Mouse (Mus musculus) neural tube, embryonic 10.5 days (tissue): Measurements from ENCODE around the gene Dctn2.

Experiments
- DNase-seq: peaks from one replicate; pipeline ENCODE4 v3.0.0-alpha.2; 2017; ENCODE audit warnings: low spot score; ENCODE audit errors: extremely low spot score

Gene Dctn2

DNA sequence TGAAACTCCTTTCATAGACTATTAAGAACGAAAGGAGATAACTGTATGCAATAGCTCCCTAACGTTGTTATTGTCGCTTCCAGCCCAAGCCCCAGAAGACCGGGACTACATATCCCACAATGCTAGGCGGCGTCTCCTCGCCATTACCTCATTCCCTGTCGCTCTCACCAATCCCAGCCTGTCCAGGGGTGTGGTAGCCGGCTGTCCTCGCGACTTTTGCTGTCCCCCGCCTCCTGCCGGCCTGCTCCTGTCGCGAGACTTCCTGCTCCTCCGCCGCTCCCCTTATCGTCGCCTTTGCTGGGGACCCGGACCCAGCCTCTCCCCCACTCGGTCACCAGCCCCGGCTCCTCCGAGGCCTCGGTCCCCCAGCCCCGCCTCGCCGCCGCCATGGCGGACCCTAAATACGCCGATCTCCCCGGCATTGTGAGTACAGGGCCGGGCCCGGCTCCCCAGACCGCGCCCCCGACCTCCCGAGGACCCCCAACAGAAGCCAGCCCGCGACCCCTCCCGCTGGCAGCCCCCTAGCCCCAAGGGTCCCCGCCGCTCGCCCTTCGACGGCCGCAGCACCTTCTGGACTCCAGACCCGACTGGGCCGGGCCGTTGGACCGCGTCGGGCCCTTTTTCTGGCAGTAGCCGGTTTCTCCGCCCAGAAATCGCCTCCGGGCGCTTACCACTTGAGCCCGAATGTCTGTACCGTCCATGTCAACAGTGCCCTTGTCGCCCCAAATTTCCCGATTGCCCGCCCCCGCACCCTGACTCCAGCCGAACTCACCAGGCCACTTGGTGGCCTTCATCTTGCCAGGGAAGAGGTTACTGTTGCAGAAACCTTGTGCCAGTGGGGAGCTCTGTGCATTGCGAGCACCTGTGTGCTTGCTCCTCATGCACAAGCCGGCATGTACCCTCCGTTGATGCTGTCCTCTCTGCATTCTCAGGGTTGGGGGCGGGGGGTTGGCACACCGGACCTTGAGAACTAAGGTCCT lies at the start of gene Dctn2:
Gene Dctn2, plus strand, starts transcription at position 257 of the 980 bp plus-strand sequence.
- peak; percentile 91 for DNase-seq

DNA sequence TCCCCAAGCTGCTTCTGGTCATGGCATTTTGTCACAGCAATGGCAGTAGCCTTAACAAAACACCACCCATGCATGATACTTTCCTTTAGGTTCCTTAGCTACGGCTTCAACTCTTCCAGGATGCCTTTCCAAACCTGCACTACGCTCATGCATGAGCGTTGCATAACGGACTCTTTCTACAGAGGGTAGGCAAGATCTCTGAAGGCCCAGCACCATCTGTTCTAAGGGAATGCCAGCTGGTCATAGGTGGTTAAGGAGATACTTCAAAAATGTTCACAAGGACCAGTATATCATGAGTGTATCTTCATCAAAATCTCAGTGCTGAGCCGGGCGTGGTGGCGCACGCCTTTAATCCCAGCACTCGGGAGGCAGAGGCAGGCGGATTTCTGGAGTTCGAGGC lies 49.7 kb upstream of the Dctn2 start:
- no peak for DNase-seq

DNA sequence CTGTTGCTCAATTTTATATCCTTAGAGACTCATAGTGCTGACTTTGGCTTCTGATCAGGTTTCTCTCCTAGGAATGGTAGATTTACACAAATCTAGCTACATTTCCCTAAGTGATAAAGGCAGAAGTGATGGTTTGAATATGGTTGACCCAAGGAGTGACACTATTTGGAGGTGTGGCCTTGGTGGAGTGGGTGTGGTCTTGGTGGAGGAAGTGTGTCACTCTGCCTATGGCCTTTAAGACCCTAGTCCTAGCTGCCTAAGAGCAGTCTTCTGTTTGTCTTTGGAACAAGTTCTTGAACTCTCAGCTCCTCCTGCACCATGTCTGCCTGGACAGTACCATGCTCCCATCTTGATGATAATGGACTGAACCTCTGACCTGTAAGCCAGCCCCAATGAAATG lies 49.0 kb upstream of the Dctn2 start:
- no peak for DNase-seq

DNA sequence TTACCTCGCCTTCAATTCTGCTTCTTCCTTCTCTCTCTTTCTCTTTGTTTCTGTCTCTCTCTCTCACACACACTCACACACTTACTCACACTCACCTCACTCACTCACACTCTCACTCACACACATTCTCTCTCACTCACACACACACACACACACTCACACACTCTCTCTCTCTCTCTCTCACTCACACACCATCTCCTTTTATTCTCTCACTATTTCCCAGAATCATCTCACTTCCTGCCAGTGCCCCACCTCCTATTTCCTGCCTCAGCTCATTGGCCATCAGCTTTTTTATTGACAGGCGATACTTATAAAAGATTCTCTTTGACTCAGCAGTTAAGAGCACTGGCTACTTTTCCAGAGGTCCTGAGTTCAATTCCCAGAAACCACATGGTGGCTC lies 47.8 kb upstream of the Dctn2 start:
- DNase-seq, result no peak

DNA sequence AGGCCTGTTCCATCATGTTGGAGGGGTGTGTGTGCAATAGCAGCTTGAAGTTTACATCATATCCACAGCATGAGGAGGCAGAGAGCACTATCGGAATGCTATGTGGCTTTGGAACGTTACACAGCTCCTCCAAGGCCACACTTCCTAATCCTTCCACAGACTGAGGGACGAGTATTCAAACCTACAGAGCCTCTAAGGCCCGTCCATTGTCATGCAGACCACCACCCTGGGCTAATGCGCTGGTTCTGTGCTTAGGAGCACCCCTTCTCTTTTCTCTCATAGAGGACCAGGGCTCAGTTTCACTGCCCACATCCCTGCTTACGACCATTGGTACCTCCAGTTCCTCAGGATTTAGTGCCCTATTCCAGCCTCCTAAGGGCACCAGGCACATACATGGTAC lies 41.0 kb upstream of the Dctn2 start:
- no peak for DNase-seq

DNA sequence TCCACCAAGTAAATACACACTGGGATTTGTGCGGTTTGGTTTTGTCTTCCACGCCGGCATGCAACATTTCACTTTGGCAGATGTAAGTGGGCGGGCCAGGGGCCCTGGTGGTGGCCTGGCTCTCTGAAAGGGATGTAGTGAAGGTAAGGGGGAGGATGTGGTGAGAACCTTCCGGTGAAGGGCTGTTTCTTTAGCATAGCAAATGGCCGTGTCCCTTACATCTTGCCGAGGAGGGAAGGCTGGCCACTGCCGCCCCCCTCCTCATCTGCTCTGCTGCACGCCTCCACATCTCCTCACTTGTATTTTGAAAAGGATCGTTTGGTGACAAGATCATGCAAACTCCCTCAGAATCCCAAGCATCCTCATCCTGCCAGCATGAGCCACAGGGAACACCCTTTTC lies 40.4 kb upstream of the Dctn2 start:
- no peak for DNase-seq

DNA sequence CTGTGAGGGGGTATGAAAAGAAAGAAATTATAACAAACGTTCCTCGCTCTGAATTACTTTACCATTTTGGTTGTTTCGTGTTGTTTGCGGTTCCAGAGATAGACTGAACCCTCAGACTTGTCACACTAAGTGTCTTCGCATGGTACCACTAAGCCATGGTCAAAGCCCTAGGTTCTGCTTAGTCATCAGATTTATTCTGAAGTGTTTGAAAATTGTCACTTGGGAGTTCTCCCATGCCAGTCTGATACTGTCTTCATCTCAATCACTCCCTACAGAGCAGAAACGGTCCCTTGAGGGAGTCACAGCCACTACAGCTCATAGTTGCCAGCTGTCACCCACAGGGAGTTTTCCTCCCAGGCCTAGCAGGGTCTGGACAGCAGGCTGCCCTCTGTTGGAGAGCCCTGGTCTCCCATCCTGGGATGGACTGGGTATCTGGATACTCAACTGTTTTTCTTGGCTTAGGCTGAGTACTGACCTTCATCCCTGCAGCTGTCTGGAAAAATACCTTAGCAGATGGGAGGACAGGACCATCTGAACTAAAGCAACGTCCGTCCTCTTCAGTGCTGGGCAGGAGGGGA lies 39.8 kb upstream of the Dctn2 start:
- DNase-seq, result no peak

DNA sequence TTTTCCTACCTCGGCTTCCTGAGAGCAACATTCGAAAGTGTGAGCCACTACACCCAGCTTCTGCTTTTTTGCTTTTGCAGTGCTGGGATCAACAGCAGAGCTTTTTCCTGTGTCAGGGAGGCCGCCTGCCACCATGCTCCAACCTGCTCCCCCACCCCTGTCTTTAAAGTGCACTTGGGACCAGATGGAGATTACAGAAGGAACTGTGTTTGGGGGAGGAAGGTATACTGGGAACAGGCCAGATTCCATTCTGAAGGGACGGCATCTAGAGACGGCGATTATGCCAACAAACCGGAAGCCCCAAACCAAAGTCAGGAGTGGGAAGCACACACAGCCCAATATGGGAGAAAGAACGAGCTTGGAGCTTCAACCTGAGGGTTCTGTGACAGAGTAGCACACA lies 39.0 kb upstream of the Dctn2 start:
- no peak for DNase-seq

DNA sequence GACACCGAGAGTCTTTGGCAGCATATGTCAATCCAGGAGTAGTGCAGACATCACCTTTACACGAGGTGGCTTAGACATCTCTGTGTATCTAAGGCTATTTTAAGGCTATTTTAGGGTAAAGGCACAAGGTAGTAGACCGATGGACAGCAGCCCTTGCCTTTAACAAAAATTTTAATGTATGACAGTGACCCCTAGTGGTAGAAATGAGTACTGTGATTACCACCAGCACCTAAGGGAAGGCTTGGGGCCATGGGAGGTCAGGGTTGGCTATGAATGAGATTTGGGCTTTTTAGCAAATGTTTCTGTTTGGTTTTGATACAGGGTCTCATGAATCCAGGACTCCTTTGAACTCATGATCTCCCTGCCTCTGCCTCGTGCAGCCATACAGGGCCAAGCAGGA lies 37.3 kb upstream of the Dctn2 start:
- peak; percentile 36 for DNase-seq

DNA sequence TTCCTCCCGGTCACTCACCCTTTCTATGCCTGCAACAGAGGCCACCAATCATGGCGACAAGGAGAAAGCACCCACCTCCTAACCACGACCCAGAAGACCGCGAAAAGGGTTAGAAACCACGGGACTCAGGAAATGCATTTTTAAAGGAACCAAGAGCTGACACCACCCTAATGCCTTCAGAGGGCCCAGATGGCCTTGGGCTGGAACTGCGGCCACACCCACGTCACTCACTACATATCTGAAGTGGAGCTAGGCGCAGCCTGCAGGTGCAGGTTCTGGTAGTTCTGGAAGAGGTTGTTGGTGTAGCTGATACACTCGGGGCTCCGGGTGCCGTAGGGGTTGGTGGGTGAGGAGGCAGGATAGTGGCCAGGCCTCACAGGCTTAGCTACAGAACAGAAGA lies 35.5 kb upstream of the Dctn2 start:
- no peak for DNase-seq

DNA sequence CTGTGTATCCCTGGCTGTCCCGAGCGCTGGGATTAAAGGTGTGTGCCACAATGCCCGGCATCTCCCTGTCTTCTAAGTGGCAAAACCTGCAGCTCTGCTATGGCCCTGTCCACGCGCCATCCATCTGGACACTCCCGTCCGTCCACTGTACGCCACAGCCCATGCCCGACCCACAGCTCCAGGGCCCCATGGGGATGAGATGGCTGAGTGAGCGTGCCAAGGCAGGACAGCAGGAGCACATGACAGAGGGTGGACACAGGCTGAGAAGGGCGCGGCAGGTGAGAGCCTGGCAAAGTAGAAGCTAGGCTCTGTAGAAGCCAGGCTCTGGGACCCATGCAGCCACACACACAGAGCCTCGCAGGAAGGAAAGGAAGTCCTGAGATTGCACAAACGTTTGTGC lies 34.4 kb upstream of the Dctn2 start:
- DNase-seq, result no peak

DNA sequence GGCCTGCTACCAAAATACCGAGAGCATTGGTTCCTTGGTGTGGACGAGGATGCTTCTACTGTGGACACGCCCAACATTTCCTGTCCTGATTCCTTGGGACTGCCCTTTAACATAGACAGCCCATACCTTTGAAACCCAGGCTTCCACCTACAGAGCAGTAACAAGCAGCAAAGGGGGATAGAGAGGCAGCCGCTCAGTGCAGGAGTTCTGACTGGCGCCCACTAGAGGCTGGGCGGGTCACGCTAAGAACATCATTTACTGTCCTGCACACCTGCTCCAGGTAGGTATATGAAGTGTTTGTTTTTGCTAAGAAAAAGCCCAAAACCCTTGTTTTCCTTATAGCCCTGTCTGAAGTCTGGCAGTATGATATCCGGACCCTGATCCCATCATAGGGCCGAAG lies 33.0 kb upstream of the Dctn2 start:
- no peak for DNase-seq

DNA sequence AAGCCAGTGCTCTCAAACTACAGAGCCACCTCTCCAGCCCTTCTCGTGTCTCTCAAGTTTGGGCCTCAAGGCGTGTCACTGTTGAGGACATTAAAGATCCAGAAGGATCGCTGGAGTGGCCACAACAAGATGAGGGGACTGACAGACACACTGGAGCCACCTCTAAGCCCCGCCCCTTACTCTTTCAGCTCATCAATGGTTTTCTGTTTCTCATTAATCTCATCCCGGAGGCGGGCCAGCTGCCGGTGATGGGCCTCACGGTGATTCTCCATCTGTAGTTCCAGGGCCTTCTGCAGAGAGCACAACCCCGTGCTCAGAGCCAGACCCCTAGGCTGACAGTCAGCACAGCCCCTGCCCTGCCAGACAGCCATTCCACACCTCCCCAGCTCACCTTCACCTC lies 29.6 kb upstream of the Dctn2 start:
- no peak for DNase-seq

DNA sequence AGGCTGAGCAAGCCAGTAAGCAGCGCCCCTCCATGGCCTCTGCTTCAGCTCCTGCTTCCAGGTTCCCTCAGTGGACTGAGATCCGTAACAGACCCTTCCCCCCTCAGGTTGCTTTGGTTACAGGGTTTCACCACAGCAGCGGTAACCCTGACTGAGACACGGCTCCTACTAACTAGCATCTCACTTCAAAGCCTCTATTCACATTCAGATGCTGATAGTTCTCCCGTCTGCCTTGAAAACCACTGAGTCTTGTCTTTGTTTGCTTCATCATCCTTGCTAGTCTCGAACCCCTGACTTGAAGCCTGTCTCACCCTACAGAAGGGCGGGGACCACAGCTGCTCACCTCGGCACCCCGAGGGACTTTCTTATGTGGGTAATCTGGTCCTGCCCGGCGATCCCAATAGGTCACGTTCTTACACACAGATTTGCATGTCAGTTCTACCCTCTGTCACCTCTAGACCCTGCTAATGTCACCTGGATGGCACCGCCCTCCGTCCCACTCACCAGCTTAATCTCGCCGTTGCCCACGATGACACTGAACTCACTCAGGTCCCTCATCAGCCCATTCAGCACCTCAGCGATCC lies 27.8 kb upstream of the Dctn2 start:
- DNase-seq, result no peak

DNA sequence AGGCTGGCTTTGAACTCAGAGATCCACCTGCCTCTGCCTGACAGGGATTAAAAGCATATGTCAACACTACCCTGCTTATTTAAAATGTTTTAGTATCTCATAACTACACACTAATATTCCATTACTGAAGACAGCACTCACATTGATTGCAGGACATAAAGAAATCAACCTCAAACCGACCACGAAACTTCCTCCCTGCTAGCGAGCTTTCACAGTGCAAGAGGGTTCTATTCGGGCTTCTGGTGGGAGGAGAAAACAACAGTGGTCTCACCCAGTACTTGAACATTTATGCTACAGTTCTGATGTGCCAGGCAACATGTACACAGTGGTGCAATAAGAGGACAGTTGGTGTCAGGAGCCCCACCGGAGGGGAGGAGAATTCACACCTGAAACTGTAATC lies 15.4 kb upstream of the Dctn2 start:
- DNase-seq, result no peak

DNA sequence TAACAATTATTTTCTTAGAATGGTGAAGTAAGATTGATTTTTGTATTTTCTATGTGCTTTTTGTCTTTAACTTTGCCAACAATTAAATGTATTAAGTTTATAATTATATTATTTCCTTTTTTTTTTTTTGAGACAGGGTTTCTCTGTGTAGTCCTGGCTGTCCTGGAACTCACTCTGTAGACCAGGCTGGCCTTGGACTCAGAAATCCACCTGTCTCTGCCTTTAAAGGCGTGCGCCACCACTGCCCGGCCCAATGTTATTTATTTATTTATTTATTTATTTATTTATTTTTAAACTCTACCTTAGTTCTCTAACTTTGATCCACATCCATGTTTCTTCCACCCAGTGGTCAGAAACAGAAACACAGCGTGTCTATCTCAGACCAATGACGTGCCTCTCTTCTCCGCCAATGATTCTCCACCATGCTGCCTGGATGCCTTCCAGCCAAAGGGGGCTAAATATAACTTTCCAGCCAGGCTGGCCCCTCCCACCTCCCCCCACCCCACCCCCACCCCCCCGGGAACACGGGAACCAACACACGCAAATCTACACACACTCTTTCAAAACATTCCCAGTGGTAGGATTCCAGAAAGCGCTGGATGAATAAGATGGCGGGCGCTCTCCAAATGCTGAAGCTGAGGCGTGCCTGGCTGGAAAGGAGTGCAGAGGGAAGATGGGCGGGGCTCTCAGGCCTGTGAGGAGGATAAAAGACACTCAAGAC lies 10.4 kb upstream of the Dctn2 start:
- DNase-seq, result peak; percentile 70

DNA sequence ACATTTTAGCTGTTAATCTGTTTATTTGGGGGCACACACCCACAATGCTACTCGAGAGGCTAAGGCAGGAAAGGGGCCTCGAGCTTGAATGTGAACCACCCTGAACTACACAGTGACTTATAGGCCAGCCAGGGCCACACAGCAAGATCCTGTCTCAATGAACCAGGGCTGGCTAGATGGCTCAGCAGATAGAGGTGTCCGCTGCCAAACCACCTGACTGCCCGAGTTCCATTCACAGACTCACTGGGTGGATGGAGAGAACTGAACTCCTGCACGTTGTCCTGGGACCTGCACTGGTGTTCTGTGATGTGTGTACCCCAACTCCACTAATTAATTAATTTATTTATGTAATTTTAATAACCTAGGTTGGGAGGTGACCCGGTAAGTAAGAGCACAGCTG lies 8.4 kb upstream of the Dctn2 start:
- DNase-seq, result no peak

DNA sequence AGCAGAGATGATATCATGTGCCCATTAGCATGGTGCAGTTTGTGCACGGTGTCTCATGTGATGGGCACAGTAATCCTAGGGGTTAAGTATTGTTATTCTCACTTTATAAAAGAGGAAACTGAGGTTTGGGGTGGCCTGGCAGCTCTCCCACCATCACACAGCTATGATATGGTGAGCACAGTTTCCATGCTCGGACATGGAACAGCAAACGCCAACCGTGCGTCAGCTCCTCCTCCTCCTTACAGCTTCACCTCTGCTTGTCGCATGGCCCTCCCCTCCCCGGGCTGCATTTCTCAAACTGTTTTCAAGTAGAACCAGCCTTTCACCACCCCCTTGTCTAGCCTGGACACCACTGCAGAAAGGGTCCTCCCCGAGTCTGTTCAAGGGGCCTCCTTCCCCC lies 7.7 kb upstream of the Dctn2 start:
- no peak for DNase-seq

DNA sequence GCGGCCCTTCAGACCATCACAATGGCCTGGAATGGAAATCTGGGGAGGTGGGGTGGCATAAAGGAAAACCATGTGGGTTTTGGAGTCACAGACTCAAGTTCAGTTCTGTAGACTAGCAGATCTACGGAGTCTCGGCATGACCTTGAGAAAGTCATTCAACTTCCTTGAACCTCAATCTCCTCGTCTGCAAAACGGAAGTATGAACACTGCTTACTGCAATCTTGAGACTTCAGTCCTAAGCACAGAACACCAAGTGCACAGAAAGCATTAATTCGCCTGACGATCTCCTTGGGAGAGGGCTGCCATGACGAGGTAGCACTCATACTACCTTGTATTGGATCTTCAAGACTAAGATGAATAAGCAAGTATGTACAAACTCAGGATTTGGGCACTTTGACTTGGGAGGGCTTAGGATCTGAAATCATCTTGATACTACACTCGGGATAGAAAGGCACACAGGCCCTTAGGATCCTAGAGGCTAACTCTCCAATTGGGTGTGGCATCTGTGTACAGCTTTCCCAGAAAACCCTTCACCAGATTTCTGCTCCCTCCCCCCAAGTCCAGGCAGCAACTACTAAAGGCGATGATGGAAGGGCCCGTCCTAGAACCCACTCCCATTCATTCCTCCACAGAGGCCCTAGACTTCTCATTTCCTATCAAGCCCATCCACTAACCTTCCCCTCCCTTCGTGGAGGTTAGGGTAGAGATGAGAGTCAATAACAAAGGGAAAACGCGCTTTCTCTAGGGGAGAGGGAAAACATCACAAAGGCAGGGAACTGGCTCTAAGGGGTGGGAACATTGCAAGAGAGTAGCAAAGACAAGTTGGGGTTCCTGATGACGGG lies 4.2 kb upstream of the Dctn2 start:
- no peak for DNase-seq

DNA sequence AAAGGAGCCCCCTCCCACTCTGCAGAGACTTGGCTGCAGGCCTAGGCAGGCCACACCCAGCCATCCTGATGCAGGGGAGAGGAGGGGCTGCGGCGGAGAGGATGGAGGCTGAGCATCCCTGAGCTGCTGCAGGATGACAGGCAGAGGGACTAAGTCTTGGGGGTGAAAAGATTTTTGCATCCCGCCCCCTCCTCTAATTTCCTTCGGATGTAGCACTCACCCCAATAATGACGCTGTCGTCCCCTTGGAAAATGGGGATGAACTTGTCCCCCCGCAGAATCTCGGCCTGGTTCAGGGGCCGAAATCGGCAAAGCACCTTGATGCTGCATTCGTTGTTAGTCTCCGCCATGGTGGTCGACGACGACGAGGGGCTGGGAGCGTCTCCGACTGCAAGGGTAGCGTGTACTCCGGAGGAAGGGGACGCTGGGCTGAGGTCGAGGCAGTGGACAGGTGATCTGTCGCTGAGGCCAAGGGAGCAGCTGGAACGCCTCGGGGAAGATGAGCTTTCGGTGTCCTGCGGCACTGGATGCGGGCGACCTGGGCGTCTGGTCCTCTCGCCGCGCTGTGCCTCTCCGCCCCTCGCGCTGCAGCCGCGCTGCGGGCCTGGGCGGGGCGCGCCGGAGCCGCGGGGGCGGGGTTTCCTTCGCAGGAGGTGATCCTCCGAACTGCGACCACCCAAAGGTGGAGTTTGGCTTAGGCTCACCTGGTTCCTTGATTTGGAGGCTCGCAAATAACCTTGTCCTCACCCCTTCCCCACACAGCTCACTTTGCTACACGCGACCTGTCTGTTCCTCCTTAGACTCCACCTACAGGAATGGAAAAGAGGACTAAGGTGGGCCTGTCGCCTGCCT lies 3.4 kb upstream of the Dctn2 start, which contains the start of gene Kif5a:
Gene Kif5a, minus strand, starts transcription at position 801 of the 851 bp plus-strand sequence.
- DNase-seq, result peak; percentile 64
